Mouse (Mus musculus) myocyte (in vitro differentiated cells): ENCODE measurements around the gene Mrps9.

Source experiments
- CEBPB ChIP-seq: IDR thresholded peaks from 2 replicates; pipeline ENCODE4 v1.6.1; 2011; ENCODE audit warnings: mild to moderate bottlenecking, moderate library complexity; ENCODE audit not compliant: poor library complexity, insufficient read depth, severe bottlenecking
- MAX ChIP-seq: IDR thresholded peaks from one replicate; pipeline ENCODE4 v1.6.1; 2011; ENCODE audit warnings: low read depth, mild to moderate bottlenecking, control low read depth
- MYOD1 ChIP-seq, 3 experiments: IDR thresholded peaks; one replicate each; pipeline ENCODE4 v1.6.1; 2011; ENCODE audit warnings: control low read depth in 2 of 3, low read depth in 2 of 3, mild to moderate bottlenecking in 2 of 3, moderate library complexity in 1 of 3; ENCODE audit not compliant: insufficient read length in 2 of 3, control insufficient read depth in 1 of 3
- MYOG ChIP-seq, 3 experiments: IDR thresholded peaks; one replicate each; pipeline ENCODE4 v1.6.1; 2011; ENCODE audit warnings: control low read depth in 2 of 3, low read depth in 2 of 3, mild to moderate bottlenecking in 2 of 3; ENCODE audit not compliant: insufficient read length in 2 of 3, control insufficient read depth in 1 of 3, insufficient read depth in 1 of 3
- POLR2A ChIP-seq: IDR thresholded peaks from one replicate; pipeline ENCODE4 v1.6.1; 2011; ENCODE audit warnings: low read depth, mild to moderate bottlenecking, control low read depth, moderate library complexity; ENCODE audit not compliant: insufficient read length
- POLR2AphosphoS2 ChIP-seq: IDR thresholded peaks from one replicate; pipeline ENCODE4 v1.6.1; 2011; ENCODE audit warnings: low read depth, control low read depth; ENCODE audit not compliant: insufficient read length
- REST ChIP-seq: IDR thresholded peaks from one replicate; pipeline ENCODE4 v1.6.1; 2011; ENCODE audit warnings: mild to moderate bottlenecking, control low read depth, moderate library complexity; ENCODE audit not compliant: insufficient read depth, insufficient read length
- SRF ChIP-seq: IDR thresholded peaks from one replicate; pipeline ENCODE4 v1.6.1; 2011; ENCODE audit warnings: low read depth; ENCODE audit not compliant: control insufficient read depth, insufficient read length
- TCF12 ChIP-seq: IDR thresholded peaks from one replicate; pipeline ENCODE4 v1.6.1; 2011; ENCODE audit warnings: mild to moderate bottlenecking, control low read depth; ENCODE audit not compliant: poor library complexity, insufficient read depth, severe bottlenecking
- TCF3 ChIP-seq: IDR thresholded peaks from one replicate; pipeline ENCODE4 v1.6.1; 2011; ENCODE audit warnings: low read depth, control low read depth; ENCODE audit not compliant: insufficient read length
- USF1 ChIP-seq: IDR thresholded peaks from one replicate; pipeline ENCODE4 v1.6.1; 2011; ENCODE audit warnings: low read depth, mild to moderate bottlenecking, control low read depth, moderate library complexity

DNA sequence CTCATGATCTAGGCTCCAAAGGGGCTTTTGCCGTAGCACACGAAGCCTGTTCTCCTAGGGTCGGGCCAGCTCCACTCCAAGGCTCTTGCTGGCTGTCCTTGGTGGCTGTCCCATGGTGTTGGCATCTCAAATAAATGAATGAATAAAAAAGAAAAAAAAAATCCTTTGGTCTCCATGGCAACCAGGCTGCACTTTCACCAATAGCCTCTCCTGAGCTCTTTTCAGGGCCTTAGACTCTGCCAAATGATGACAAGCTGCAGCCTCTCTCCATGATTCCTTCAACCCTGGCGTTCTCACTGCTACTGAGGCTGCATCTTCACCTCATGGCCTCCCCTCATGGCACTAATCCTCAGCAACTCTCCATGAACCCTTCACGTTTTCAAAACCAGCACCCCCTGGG, 72.9 kb downstream of the Mrps9 start:
- TF ChIP-seq POLR2AphosphoS2 (no peak), POLR2A (no peak), SRF (no peak), CEBPB (no peak), TCF12 (no peak), USF1 (no peak), MYOG (IDR thresholded peaks at IDR 0.05; ENCODE audit: control insufficient read depth in 1 of 3, insufficient read depth in 1 of 3, insufficient read length in 2 of 3, low read depth in 2 of 3) (no peak), REST (no peak), TCF3 (no peak), MYOD1 (IDR thresholded peaks at IDR 0.05; ENCODE audit: control insufficient read depth in 1 of 3, insufficient read length in 2 of 3, low read depth in 2 of 3) (no peak), MAX (no peak)
